Mouse (Mus musculus) cerebellum, adult 9-11 months (tissue): ENCODE data around the gene BC025920.

Source experiments
- DNase-seq: peaks from one replicate; pipeline ENCODE4 v3.0.0; 2022

Gene BC025920

GRCm38 (mm10) chr10:81605974-81606751, at the start of gene BC025920:
Gene BC025920 (plus strand): TSS chr10:81606270.
- DNase-seq: peak; percentile 98

- DNase-seq: no peak
Measured at GRCm38 (mm10) chr10:81556282-81556681, 49.8 kb upstream of the BC025920 start.

- DNase-seq: no peak
Measured at GRCm38 (mm10) chr10:81557491-81557890, 48.6 kb upstream of the BC025920 start.

GRCm38 (mm10) chr10:81559163-81559626, 46.9 kb upstream of the BC025920 start, which contains the start of gene Aes:
Gene Aes (plus strand): TSS chr10:81559488.
- DNase-seq: peak; percentile 86

GRCm38 (mm10) chr10:81559627-81560539, 46.2 kb upstream of the BC025920 start:
- DNase-seq: peak; percentile 84

- DNase-seq: peak; percentile 77
Measured at GRCm38 (mm10) chr10:81560719-81561459, 45.2 kb upstream of the BC025920 start.

GRCm38 (mm10) chr10:81562411-81562810, 43.7 kb upstream of the BC025920 start:
- DNase-seq: no peak

GRCm38 (mm10) chr10:81563481-81563880, 42.6 kb upstream of the BC025920 start:
- peak; percentile 65 for DNase-seq

- DNase-seq: peak; percentile 74
Measured at GRCm38 (mm10) chr10:81564216-81564615, 41.9 kb upstream of the BC025920 start.

- peak; percentile 84 for DNase-seq
Measured at GRCm38 (mm10) chr10:81564734-81565133, 41.3 kb upstream of the BC025920 start.

GRCm38 (mm10) chr10:81565257-81566228, 40.5 kb upstream of the BC025920 start:
- no peak for DNase-seq

- DNase-seq: peak; percentile 74
Measured at GRCm38 (mm10) chr10:81568381-81569191, 37.5 kb upstream of the BC025920 start.

- DNase-seq: peak; percentile 74
Measured at GRCm38 (mm10) chr10:81569507-81570237, 36.4 kb upstream of the BC025920 start.

GRCm38 (mm10) chr10:81570238-81570800, 35.8 kb upstream of the BC025920 start:
- no peak for DNase-seq

GRCm38 (mm10) chr10:81570831-81571500, 35.1 kb upstream of the BC025920 start:
- DNase-seq: peak; percentile 96

GRCm38 (mm10) chr10:81571501-81571876, 34.6 kb upstream of the BC025920 start:
- peak; percentile 100 for DNase-seq

GRCm38 (mm10) chr10:81572133-81572671, 33.9 kb upstream of the BC025920 start:
- DNase-seq: peak; percentile 80

- peak; percentile 76 for DNase-seq
Measured at GRCm38 (mm10) chr10:81572975-81573374, 33.1 kb upstream of the BC025920 start.
